Mouse (Mus musculus): ENCODE results near the gene B3gnt7.

B3gnt7 gene

GRCm38 (mm10) chr1:86345956-86346355, 43.3 kb downstream of the B3gnt7 start:
- DNase-seq (ENCODE audit: low spot score) = no peak

GRCm38 (mm10) chr1:86346851-86347715, 44.5 kb downstream of the B3gnt7 start:
- no peak for DNase-seq (ENCODE audit: low spot score)

- no peak for DNase-seq (ENCODE audit: low spot score)
These were observed 45.0 kb downstream of the B3gnt7 start for GRCm38 (mm10) chr1:86347716-86348045.

GRCm38 (mm10) chr1:86348083-86348482, 45.5 kb downstream of the B3gnt7 start:
- no peak for DNase-seq (ENCODE audit: low spot score)

GRCm38 (mm10) chr1:86348801-86349200, 46.2 kb downstream of the B3gnt7 start:
- DNase-seq (ENCODE audit: low spot score) = no peak

GRCm38 (mm10) chr1:86349201-86349600, 46.6 kb downstream of the B3gnt7 start:
- no peak for DNase-seq (ENCODE audit: low spot score)

- no peak for DNase-seq (ENCODE audit: low spot score)
These were observed 47.1 kb downstream of the B3gnt7 start for GRCm38 (mm10) chr1:86349696-86350095.

GRCm38 (mm10) chr1:86350576-86350975, 47.9 kb downstream of the B3gnt7 start:
- no peak for DNase-seq (ENCODE audit: low spot score)

GRCm38 (mm10) chr1:86354186-86354585, 51.6 kb downstream of the B3gnt7 start:
- no peak for DNase-seq (ENCODE audit: low spot score)
